Mouse (Mus musculus) forebrain, embryonic 16.5 days (tissue): Measurements from ENCODE around the gene Ube2l6. TPM values are rescaled to one million over a fixed set of nuclear protein-coding genes. Genes with fewer than 3 reads are reported as not detected.

Experiments
- ATAC-seq: fragments of 200-750 bp; cut with Nextera tagmentation; 2 replicates; pipeline ENCODE4 v1.8.0; 2017; ENCODE audit warnings: mild to moderate bottlenecking, moderate library complexity
- H3K27ac ChIP-seq: fragments of 300-500 bp; sonication (generic); 2 replicates; pipeline ENCODE4 v1.5.1; 2014; ENCODE audit warnings: low read length, control low read depth
- H3K27me3 ChIP-seq: fragments of 300-500 bp; sonication (generic); replicated peaks from 2 replicates; pipeline ENCODE4 v1.6.1; 2014; ENCODE audit warnings: low read length; ENCODE audit not compliant: control insufficient read depth, insufficient read depth
- H3K36me3 ChIP-seq: fragments of 300-500 bp; sonication (generic); 2 replicates; pipeline ENCODE4 v1.6.1; 2014; ENCODE audit not compliant: control insufficient read depth, insufficient read depth
- H3K4me1 ChIP-seq: fragments of 300-500 bp; sonication (generic); replicated peaks from 2 replicates; pipeline ENCODE4 v1.6.1; 2014; ENCODE audit warnings: low read length; ENCODE audit not compliant: control insufficient read depth, insufficient read depth
- H3K4me2 ChIP-seq: fragments of 300-500 bp; sonication (generic); 2 replicates; pipeline ENCODE4 v1.6.1; 2014; ENCODE audit warnings: mild to moderate bottlenecking, low read length, control low read depth
- H3K4me3 ChIP-seq: fragments of 300-500 bp; sonication (generic); replicated peaks from 2 replicates; pipeline ENCODE4 v1.5.1; 2014; ENCODE audit warnings: mild to moderate bottlenecking, low read length, control low read depth
- H3K9ac ChIP-seq: fragments of 300-500 bp; sonication (generic); replicated peaks from 2 replicates; pipeline ENCODE4 v1.6.1; 2014; ENCODE audit warnings: low read depth, low read length, control low read depth
- H3K9me3 ChIP-seq: fragments of 300-500 bp; sonication (generic); 2 replicates; pipeline ENCODE4 v1.6.1; 2016; ENCODE audit warnings: low read length; ENCODE audit not compliant: control insufficient read depth
- WGBS: fragments of 180-500 bp; shearing (Covaris S2); extraction: QIAGEN DNeasy Blood & Tissue Kit; methylation state at CpG from one replicate; pipeline ENCODE4 v1.1.7; 2014; 5-methylcytosine and 5-hydroxymethylcytosine counted together
- polyA plus RNA-seq: library from polyadenylated mRNA; unstranded; fragments of >200 nt; fragmentation: Nextera tagmentation; extraction: Ambion mirVana; gene quantifications from 2 replicates; pipeline ENCODE4 v1.2.1, GENCODE M21; 2015

Ube2l6 gene
- polyA plus RNA-seq, result 21.2 and 28.1 TPM in 2 replicates

DNA sequence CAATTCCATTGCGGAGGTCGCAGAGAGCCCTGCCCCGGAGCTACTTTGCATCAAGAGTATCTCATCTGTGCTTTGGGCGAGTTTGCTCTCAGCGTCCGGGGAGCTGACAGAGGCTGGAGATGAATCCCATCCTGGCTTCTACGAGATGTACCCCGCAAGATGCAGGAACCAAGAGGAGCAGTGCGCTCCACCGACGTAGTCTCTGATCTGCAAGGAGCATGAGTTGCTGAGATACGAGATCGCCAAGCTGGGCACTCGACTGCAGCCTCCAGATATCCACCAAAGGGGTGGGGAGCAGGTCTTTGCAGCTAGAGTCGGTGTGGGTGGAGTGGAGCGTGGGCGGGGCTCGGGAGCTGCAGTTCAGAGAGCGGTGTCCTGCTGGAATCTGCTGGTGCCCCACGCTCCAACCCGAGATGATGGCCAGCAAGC, at the start of gene Ube2l6:
TSS of gene Ube2l6 (plus strand) at position 336 of the 429 bp plus-strand sequence.
- H3K9ac ChIP-seq, result peak within 1 kb of the TSS; percentile 71
- H3K9me3 ChIP-seq, result no peaks in the 10 kb centered on the region
- no peaks in the 10 kb centered on the region for H3K27me3 ChIP-seq
- peak within 1 kb of the TSS; percentile 60 for H3K4me3 ChIP-seq
- peak; percentile 72 for ATAC-seq
- H3K36me3 ChIP-seq, result no peaks in the 10 kb centered on the region
- WGBS, result 0% methylated on average over 21 of the region's 21 CpGs
- peaks cover 5% of the 10 kb centered on the region; the same call in 1 of the 2 replicates for H3K4me1 ChIP-seq
- peak within 1 kb of the TSS; percentile 98 for H3K4me2 ChIP-seq
- no peak within 1 kb of the TSS for H3K27ac ChIP-seq

- Histone ChIP-seq H3K27me3 (no peaks in the 10 kb centered on the region), H3K4me1 (no peaks in the 10 kb centered on the region), H3K27ac (no peak overlapping the region), H3K36me3 (no peaks in the 10 kb centered on the region), H3K4me2 (no peak overlapping the region), H3K9ac (no peak overlapping the region), H3K4me3 (no peak overlapping the region), H3K9me3 (no peaks in the 10 kb centered on the region)
- 87% methylated on average over 6 of the region's 6 CpGs for WGBS
- ATAC-seq, result no peak
Measured at GRCm38 (mm10) chr2:84750115-84750514, 48.5 kb upstream of the Ube2l6 start.

GRCm38 (mm10) chr2:84756245-84756644, 42.4 kb upstream of the Ube2l6 start:
- H3K4me1 ChIP-seq, result no peaks in the 10 kb centered on the region
- H3K4me3 ChIP-seq, result no peak overlapping the region
- no peak overlapping the region for H3K27ac ChIP-seq
- no peak overlapping the region for H3K9ac ChIP-seq
- H3K27me3 ChIP-seq, result no peaks in the 10 kb centered on the region
- no peak overlapping the region for H3K4me2 ChIP-seq
- H3K9me3 ChIP-seq, result no peaks in the 10 kb centered on the region
- no peak for ATAC-seq
- 90% methylated on average over 5 of the region's 5 CpGs for WGBS
- H3K36me3 ChIP-seq, result no peaks in the 10 kb centered on the region

GRCm38 (mm10) chr2:84757026-84757682, 41.5 kb upstream of the Ube2l6 start:
- no peak overlapping the region for H3K4me2 ChIP-seq
- no peaks in the 10 kb centered on the region for H3K36me3 ChIP-seq
- no peak for ATAC-seq
- H3K4me3 ChIP-seq, result no peak overlapping the region
- no peaks in the 10 kb centered on the region for H3K27me3 ChIP-seq
- WGBS, result 59% methylated on average over 7 of the region's 7 CpGs
- H3K9me3 ChIP-seq, result no peaks in the 10 kb centered on the region
- H3K27ac ChIP-seq, result no peak overlapping the region
- no peak overlapping the region for H3K9ac ChIP-seq
- H3K4me1 ChIP-seq, result no peaks in the 10 kb centered on the region

DNA sequence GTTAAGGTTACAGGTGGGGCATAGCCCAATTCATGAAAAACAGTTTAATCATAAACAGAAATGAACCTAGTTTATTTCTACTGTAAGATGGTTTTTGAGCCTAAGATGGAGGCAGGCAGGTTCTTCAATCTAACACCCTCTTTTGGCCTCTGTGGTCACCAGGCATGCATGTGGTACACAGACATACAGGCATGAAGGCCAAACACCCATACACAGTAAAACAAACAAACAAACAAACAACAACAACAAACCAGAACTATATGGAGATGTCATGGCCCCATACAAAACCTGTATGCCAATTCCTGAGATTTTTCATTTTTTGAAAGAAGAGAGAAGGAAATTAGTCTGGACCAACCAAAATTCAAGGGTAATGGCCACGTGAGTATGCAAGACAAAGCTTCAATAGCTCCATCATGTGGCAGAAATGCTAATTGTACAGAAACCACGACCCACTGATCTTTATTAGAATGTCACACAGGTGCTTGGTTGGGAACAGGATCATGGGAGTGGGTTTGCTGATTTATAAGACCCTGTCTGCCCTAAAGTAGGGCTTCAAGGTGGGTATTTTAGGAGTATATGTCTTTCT, 40.0 kb upstream of the Ube2l6 start:
- H3K27ac ChIP-seq, result no peak overlapping the region
- no peak overlapping the region for H3K9ac ChIP-seq
- WGBS, result 2% methylated on average over 2 of the region's 2 CpGs
- H3K4me3 ChIP-seq, result no peak overlapping the region
- no peaks in the 10 kb centered on the region for H3K36me3 ChIP-seq
- no peak overlapping the region for H3K4me2 ChIP-seq
- H3K27me3 ChIP-seq, result no peaks in the 10 kb centered on the region
- no peaks in the 10 kb centered on the region for H3K4me1 ChIP-seq
- peak; percentile 57 for ATAC-seq
- H3K9me3 ChIP-seq, result no peaks in the 10 kb centered on the region

DNA sequence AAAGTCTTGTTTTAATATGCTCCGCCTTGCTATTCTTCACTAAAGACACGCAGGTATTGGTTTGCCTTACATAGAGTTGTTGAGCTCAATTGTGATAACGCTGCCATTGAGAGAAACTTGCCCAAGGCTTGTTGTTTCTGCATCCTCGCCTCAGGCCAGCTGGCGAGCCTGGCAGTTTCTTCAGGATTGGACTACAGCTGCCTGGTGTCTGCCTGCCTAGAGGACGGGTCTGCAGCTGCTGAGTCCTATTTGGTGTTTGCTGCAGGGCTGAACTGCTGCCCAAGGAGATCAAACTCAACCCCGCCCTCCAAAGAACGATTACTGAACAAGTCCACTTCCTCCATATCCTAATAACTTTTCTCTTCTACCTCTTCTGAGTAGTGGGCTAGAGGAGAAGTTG, 37.9 kb upstream of the Ube2l6 start:
- no peaks in the 10 kb centered on the region for H3K36me3 ChIP-seq
- 76% methylated on average over 8 of the region's 8 CpGs for WGBS

GRCm38 (mm10) chr2:84761309-84761708, 37.3 kb upstream of the Ube2l6 start:
- H3K4me1 ChIP-seq, result no peaks in the 10 kb centered on the region
- no peak overlapping the region for H3K4me3 ChIP-seq
- no peaks in the 10 kb centered on the region for H3K9me3 ChIP-seq
- no peak overlapping the region for H3K4me2 ChIP-seq
- H3K36me3 ChIP-seq, result no peaks in the 10 kb centered on the region
- no peaks in the 10 kb centered on the region for H3K27me3 ChIP-seq
- no peak overlapping the region for H3K27ac ChIP-seq
- ATAC-seq, result no peak
- 89% methylated on average over 3 of the region's 3 CpGs for WGBS
- no peak overlapping the region for H3K9ac ChIP-seq

More for the DNA sequence above, 37.9 kb upstream of the Ube2l6 start:
- H3K9ac ChIP-seq, result no peak overlapping the region
- no peaks in the 10 kb centered on the region for H3K9me3 ChIP-seq
- no peak overlapping the region for H3K27ac ChIP-seq
- no peaks in the 10 kb centered on the region for H3K27me3 ChIP-seq
- H3K4me3 ChIP-seq, result no peak overlapping the region
- no peak overlapping the region for H3K4me2 ChIP-seq
- no peak for ATAC-seq
- no peaks in the 10 kb centered on the region for H3K4me1 ChIP-seq

GRCm38 (mm10) chr2:84761840-84762239, 36.8 kb upstream of the Ube2l6 start:
- no peaks in the 10 kb centered on the region for H3K4me1 ChIP-seq
- no peaks in the 10 kb centered on the region for H3K27me3 ChIP-seq
- H3K4me2 ChIP-seq, result no peak overlapping the region
- no peak overlapping the region for H3K27ac ChIP-seq
- H3K4me3 ChIP-seq, result no peak overlapping the region
- no peak for ATAC-seq
- no peak overlapping the region for H3K9ac ChIP-seq
- no peaks in the 10 kb centered on the region for H3K9me3 ChIP-seq
- H3K36me3 ChIP-seq, result no peaks in the 10 kb centered on the region
- WGBS, result 84% methylated on average over 1 of the region's 1 CpGs

DNA sequence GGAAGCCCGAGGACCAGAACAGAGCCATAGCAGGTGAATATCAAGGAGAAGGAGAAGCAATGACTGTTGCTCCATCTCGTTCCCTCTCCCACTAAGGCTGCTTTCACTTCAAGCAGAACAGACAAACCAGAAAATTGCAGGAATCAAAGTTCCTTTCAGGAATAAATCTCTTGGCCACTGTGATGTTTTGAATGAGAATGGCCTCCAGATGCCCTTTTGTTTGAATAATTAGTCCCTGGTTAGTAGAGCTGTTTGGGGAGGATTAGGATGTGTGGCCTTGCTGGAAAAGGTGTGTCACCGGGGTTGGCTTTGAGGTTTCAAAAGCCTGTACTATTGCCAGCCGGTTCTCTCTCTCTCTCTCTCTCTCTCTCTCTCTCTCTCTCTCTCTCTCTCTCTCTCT, 36.3 kb upstream of the Ube2l6 start:
- no peak overlapping the region for H3K9ac ChIP-seq
- H3K4me1 ChIP-seq, result no peaks in the 10 kb centered on the region
- no peaks in the 10 kb centered on the region for H3K36me3 ChIP-seq
- no peak overlapping the region for H3K27ac ChIP-seq
- ATAC-seq, result no peak
- H3K9me3 ChIP-seq, result no peaks in the 10 kb centered on the region
- H3K27me3 ChIP-seq, result no peaks in the 10 kb centered on the region
- H3K4me3 ChIP-seq, result no peak overlapping the region
- WGBS, result 27% methylated on average over 4 of the region's 4 CpGs
- no peak overlapping the region for H3K4me2 ChIP-seq
